Mouse (Mus musculus) midbrain, embryonic 10.5 days (tissue): ENCODE measurements at regions not wholly inside any gene's neighbourhood (a gene's known extent, or its start where the extent isn't known, plus 50 kb on each side); places are given as distances from the start of the nearest gene placed in this dataset.

Experiments used
- DNase-seq: peaks from one replicate; pipeline ENCODE4 v3.0.0-alpha.2; 2017; ENCODE audit warnings: low spot score
- H3K27ac ChIP-seq: fragments of 300-500 bp; sonication (generic); replicated peaks from 2 replicates; pipeline ENCODE4 v1.5.1; 2016; ENCODE audit warnings: mild to moderate bottlenecking
- H3K27me3 ChIP-seq: fragments of 300-500 bp; sonication (generic); 2 replicates; pipeline ENCODE4 v1.6.1; 2016; ENCODE audit warnings: low read depth, mild to moderate bottlenecking; ENCODE audit not compliant: poor library complexity, severe bottlenecking
- H3K36me3 ChIP-seq: fragments of 300-500 bp; sonication (generic); 2 replicates; pipeline ENCODE4 v1.6.1; 2016; ENCODE audit warnings: mild to moderate bottlenecking, moderate library complexity
- H3K4me1 ChIP-seq: fragments of 300-500 bp; sonication (generic); 2 replicates; pipeline ENCODE4 v1.6.1; 2016
- H3K4me3 ChIP-seq: fragments of 300-500 bp; sonication (generic); 2 replicates; pipeline ENCODE4 v1.5.1; 2016; ENCODE audit warnings: mild to moderate bottlenecking, moderate library complexity
- H3K9me3 ChIP-seq: fragments of 300-500 bp; sonication (generic); replicated peaks from 2 replicates; pipeline ENCODE4 v1.6.1; 2016; ENCODE audit warnings: mild to moderate bottlenecking
- WGBS: fragments of 180-500 bp; shearing (Covaris S2); methylation state at CpG from one replicate; pipeline ENCODE4 v1.1.7; 2016; 5-methylcytosine and 5-hydroxymethylcytosine counted together

DNA sequence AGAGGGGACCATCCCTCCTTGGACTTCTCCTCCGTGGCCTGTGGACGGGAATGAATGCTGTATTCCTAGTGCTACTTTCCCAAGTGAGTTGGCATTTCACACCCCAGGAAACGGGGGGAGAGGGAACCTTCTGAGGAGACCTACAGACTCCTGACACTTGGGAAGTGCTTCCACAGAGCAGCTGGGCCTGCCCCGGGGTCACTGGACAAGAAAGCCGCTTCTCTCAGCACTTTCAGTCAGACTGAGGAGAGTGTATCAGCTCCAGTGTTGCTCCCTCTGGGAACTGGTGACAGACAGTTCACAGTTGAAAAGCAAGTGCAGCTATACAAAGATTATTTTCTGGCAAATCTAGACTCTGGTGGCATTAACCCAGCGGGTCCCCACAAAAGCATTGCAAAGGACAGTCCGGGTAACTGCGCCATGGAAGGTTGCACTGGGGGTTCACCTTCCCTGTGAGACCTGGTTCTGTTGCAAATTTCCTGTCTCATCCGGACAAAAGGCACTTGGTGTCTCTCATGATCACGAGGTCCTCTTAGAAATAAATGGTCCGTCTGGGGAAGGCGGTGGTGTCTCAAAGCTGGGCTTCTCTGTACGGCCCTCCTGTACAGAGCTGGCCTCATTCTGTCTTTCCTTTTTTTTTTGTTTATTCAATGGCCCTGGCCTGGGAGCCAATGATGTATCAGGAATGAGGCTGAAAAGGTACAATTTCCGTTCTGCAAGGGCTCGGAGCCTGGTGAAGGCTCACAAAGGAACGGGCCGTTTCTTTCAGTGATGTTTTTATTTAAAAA, 207.1 kb downstream of the Snx10 start:
- DNase-seq = no peak
- 72% methylated on average over 17 of the region's 17 CpGs for WGBS
- Histone ChIP-seq H3K36me3 (no peaks in the 10 kb centered on the region), H3K27ac (no peak overlapping the region; the same call in 1 of the 2 replicates), H3K4me1 (peaks cover 12% of the 10 kb centered on the region), H3K9me3 (no peaks in the 10 kb centered on the region), H3K27me3 (no peaks in the 10 kb centered on the region), H3K4me3 (no peak overlapping the region)

GRCm38 (mm10) chr6:51732298-51732895, 208.7 kb downstream of the Snx10 start:
- H3K4me1 ChIP-seq = peaks cover 12% of the 10 kb centered on the region
- no peak for DNase-seq
- no peaks in the 10 kb centered on the region for H3K27me3 ChIP-seq
- H3K36me3 ChIP-seq = no peaks in the 10 kb centered on the region
- no peak overlapping the region; the same call in 1 of the 2 replicates for H3K27ac ChIP-seq
- WGBS = 84% methylated on average over 11 of the region's 11 CpGs
- no peak overlapping the region for H3K4me3 ChIP-seq
- H3K9me3 ChIP-seq = no peaks in the 10 kb centered on the region

GRCm38 (mm10) chr6:51736051-51736450, 212.3 kb downstream of the Snx10 start:
- Histone ChIP-seq H3K9me3 (no peaks in the 10 kb centered on the region), H3K27me3 (no peaks in the 10 kb centered on the region), H3K4me3 (no peak overlapping the region), H3K36me3 (no peaks in the 10 kb centered on the region), H3K4me1 (peaks cover 9% of the 10 kb centered on the region; the same call in 1 of the 2 replicates), H3K27ac (no peak overlapping the region)
- 90% methylated on average over 5 of the region's 5 CpGs for WGBS
- DNase-seq = no peak

DNA sequence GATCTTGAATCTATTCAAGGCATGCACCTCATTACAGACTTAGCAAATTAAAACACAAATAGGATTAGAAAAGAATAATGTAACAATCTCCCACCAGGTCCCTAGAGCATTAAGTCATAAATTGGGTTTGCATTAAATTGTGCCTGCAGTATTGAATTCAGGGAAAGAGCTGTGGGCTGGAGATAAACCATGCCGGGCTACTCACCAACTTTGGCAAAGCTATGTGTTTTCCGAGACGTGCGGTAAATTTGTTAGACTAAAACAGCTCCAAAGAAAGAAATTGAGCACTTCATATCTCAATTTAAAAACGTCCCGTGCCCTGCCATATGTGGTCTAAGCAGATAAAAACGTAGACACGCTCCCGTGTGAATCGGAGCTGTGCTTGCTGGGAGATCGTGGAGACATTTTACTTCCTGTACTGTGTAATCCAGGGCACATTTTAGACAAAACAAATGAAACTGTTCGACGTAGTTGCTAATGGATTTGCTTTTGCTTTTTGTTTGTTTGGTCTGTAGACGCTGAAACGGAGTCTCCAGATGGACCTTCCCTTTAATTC, 219.5 kb downstream of the Snx10 start:
- peaks cover 19% of the 10 kb centered on the region for H3K4me1 ChIP-seq
- no peaks in the 10 kb centered on the region for H3K27me3 ChIP-seq
- WGBS = 85% methylated on average over 15 of the region's 15 CpGs
- no peaks in the 10 kb centered on the region for H3K9me3 ChIP-seq
- H3K27ac ChIP-seq = no peak overlapping the region
- no peaks in the 10 kb centered on the region for H3K36me3 ChIP-seq
- DNase-seq = no peak
- no peak overlapping the region for H3K4me3 ChIP-seq

- no peak for DNase-seq
- H3K27me3 ChIP-seq = no peaks in the 10 kb centered on the region
- no peaks in the 10 kb centered on the region for H3K36me3 ChIP-seq
- H3K4me3 ChIP-seq = no peak overlapping the region
- no peaks in the 10 kb centered on the region for H3K9me3 ChIP-seq
- H3K4me1 ChIP-seq = peaks cover 19% of the 10 kb centered on the region
- WGBS = 84% methylated on average over 2 of the region's 2 CpGs
- H3K27ac ChIP-seq = no peak overlapping the region
Observed at GRCm38 (mm10) chr6:51744607-51745006, 220.9 kb downstream of the Snx10 start.

DNA sequence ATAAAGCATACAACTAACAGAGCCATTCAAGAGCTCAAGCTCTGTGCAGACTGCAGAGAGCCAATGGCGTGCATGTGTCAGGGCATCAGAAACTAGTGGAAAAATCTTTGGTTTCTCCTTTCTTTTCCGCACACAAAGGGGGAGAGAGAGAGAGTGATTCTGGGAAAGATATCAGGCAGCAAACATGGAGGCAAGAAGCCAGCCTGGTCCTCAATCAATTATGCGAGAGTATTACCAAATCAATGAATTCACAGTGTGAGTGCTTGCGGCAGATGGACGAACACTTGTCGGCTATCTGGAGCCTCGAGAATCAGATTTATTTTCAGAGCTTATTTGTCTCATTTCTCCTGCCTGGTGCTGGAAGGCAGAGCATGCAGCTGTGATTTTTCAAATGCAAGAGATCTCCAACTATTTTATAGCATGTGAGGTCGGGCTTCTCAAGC, 230.6 kb downstream of the Snx10 start:
- Histone ChIP-seq H3K27me3 (no peaks in the 10 kb centered on the region), H3K27ac (peak overlapping the region; percentile 57; the same call in 1 of the 2 replicates), H3K36me3 (no peaks in the 10 kb centered on the region), H3K4me3 (no peak overlapping the region), H3K4me1 (peaks cover 12% of the 10 kb centered on the region; the same call in 1 of the 2 replicates), H3K9me3 (no peaks in the 10 kb centered on the region)
- 81% methylated on average over 8 of the region's 8 CpGs for WGBS
- no peak for DNase-seq

DNA sequence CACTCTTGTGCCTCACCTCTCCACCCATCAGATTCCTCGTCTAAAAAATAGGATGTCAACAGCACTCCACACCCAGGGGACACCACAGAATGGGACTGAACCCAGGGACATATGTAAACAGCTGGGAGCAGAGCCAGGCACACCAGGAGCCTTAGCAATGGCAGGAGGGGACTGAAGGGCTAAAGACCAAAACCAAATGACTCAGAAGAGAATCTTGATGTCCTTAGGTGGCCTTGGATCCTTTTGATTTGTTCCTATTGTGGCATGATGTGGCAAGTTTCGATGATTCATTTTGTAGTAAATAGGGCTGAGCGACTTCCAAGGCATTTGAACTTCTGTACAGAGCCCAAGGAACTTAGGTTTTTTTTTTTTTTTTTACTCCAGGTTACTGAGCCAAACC, 233.4 kb downstream of the Snx10 start:
- Histone ChIP-seq H3K27ac (no peak overlapping the region), H3K9me3 (no peaks in the 10 kb centered on the region), H3K27me3 (no peaks in the 10 kb centered on the region), H3K4me3 (no peak overlapping the region), H3K36me3 (no peaks in the 10 kb centered on the region), H3K4me1 (peaks cover 12% of the 10 kb centered on the region; the same call in 1 of the 2 replicates)
- no peak for DNase-seq
- WGBS = 84% methylated on average over 3 of the region's 3 CpGs

DNA sequence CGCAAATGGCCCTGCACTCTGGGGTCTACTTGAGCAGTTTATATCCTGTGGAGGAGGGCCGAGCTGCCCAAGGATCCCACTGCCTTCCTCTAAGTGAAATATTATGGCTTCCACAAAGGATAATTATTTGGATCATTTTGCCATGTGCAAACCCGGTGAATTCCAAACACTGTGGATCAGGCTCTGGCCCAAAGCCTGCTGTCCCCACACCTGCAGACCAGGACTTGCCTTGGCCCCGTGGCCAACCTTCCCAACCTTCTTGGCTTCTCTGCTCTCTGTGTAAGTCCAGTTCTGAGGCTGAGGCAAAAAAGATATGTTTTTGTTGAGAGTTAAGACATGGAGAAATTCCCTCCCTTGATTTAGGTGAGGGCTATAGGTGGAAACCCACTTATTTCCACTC, 234.0 kb downstream of the Snx10 start:
- Histone ChIP-seq H3K4me3 (no peak overlapping the region), H3K36me3 (no peaks in the 10 kb centered on the region), H3K9me3 (no peaks in the 10 kb centered on the region), H3K27ac (no peak overlapping the region), H3K4me1 (peaks cover 8% of the 10 kb centered on the region; the same call in 1 of the 2 replicates), H3K27me3 (no peaks in the 10 kb centered on the region)
- WGBS = 87% methylated on average over 4 of the region's 4 CpGs
- DNase-seq = no peak

DNA sequence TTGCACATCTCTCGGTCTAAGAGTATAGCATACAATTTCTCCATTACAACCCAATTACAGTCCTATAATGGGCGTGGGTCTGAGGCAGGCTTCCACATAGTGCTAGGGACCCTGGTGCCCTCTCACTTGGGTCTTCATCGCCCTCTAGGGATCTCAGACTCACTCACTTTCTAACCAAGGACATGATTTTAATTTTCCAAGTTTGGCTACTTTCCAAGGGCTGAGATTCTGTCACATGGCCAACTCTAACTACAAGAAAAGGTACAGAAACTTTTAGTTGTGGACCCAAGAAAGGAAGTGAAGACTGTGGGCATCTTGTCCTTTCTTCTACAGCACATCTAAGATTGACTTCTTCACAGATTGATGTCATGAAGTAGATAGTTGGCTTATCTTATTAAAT, 235.1 kb downstream of the Snx10 start:
- Histone ChIP-seq H3K4me1 (peaks cover 6% of the 10 kb centered on the region; the same call in 1 of the 2 replicates), H3K27ac (no peak overlapping the region), H3K27me3 (no peaks in the 10 kb centered on the region), H3K4me3 (no peak overlapping the region), H3K9me3 (no peaks in the 10 kb centered on the region), H3K36me3 (no peaks in the 10 kb centered on the region)
- DNase-seq = no peak
- 84% methylated on average over 3 of the region's 3 CpGs for WGBS

GRCm38 (mm10) chr6:51760372-51760771, 236.7 kb downstream of the Snx10 start:
- WGBS = 81% methylated on average over 5 of the region's 5 CpGs

GRCm38 (mm10) chr6:51761506-51761905, 237.8 kb downstream of the Snx10 start:
- 89% methylated on average over 5 of the region's 5 CpGs for WGBS
- peaks cover 3% of the 10 kb centered on the region for H3K4me1 ChIP-seq
- no peak overlapping the region for H3K4me3 ChIP-seq
- no peak for DNase-seq
- H3K9me3 ChIP-seq = no peaks in the 10 kb centered on the region
- no peaks in the 10 kb centered on the region for H3K36me3 ChIP-seq
- H3K27me3 ChIP-seq = peaks cover 13% of the 10 kb centered on the region; the same call in 1 of the 2 replicates
- no peak overlapping the region for H3K27ac ChIP-seq

More at GRCm38 (mm10) chr6:51760372-51760771, 236.7 kb downstream of the Snx10 start:
- no peak for DNase-seq
- no peak overlapping the region for H3K4me3 ChIP-seq
- no peaks in the 10 kb centered on the region for H3K4me1 ChIP-seq
- H3K9me3 ChIP-seq = no peaks in the 10 kb centered on the region
- no peaks in the 10 kb centered on the region for H3K36me3 ChIP-seq
- H3K27ac ChIP-seq = no peak overlapping the region
- H3K27me3 ChIP-seq = 0 out of 2 replicates have a peak, but pooled peaks cover 1% of the 10 kb centered on the region

GRCm38 (mm10) chr6:51766482-51766881, 242.8 kb downstream of the Snx10 start:
- H3K27me3 ChIP-seq = peaks cover 36% of the 10 kb centered on the region; the same call in 1 of the 2 replicates
- 31% methylated on average over 3 of the region's 3 CpGs for WGBS
- H3K4me3 ChIP-seq = no peak overlapping the region
- H3K9me3 ChIP-seq = no peaks in the 10 kb centered on the region
- no peaks in the 10 kb centered on the region for H3K36me3 ChIP-seq
- DNase-seq = no peak
- H3K4me1 ChIP-seq = peaks cover 22% of the 10 kb centered on the region
- no peak overlapping the region for H3K27ac ChIP-seq
